Mouse (Mus musculus): ENCODE data around the gene Exph5.

The Exph5 gene

DNA sequence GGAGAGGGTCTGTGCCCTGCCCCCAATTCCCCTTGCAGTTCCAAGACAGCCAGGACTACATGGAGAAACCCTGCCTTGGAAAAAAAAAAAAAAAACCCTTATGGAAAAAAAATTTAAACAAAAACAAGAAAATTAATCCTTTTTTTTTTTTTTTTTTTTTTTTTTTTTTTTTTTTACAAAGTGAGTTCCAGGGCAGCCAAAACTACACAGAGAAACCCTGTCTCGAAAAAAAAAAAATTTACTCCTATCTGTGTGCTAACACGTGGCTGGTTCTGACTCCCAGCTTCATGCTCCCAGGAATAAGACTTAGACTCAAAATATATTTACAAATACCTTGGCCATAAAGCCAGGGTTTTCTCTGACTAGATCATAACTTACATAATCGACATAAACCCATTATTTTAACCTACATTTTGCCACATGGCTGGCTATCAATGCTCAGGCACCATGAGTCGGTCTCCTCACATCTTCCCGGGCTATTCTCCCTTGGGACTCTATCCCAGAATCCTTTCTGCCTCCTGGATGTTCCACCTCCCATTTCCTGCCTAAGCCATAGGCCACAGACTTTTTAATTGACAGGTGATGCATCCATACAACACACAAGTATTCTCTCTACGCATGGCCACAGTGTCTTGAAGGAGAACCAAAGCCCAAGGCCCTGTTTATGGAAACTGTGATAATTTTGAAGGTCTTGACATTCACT, 102.7 kb downstream of the Exph5 start:
- no peak for TF ChIP-seq GATA4 (IDR thresholded peaks at IDR 0.05; ENCODE audit: insufficient replicate concordance, low read length)

DNA sequence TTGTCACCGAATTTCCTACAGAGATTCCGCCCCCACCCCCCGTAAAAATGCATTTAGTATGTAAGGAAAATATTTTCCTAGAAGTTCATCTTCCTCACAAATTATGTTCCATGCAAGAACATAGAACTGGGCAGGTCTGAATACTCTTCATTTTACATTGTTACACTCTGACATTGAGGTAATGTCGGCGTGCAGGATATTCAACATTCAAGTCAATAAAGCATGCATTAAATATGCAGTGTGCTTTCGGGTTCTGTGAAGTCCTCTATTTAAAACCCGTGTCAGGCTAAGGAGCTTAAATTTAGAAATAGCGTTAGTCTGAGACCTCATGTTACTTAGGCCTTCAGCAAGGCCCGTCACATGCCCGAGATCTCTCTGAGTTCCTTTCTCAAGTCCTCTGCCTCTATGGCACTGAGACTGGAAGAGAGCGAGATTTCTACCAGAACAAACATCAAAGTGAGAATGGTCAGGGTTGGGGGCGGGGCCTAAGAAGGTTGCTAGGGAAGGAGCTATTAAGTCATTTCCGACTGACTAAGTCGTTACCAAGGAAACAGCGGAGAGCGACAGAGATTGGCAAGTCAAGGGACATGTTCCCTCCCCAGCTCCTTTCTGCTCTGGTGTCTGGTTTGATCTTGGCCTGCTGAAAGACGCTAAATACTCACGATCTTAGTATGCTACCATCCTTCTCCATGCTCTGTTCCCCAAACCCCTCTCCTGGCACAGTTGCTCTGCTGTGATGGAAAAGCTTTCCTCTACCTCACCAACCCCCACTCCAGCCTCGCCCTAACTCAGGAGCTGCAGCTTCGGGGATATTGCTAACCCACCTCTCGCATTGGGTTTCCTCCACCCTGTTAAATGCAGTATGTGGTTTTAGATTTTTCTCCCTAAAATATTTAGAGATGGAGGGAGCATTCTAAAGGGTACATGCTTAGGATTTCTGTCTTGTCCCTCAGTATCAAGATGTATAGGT, 103.6 kb downstream of the Exph5 start:
- TF ChIP-seq GATA4 (IDR thresholded peaks at IDR 0.05; ENCODE audit: insufficient replicate concordance, low read length) = 0 out of 2 replicates have a peak, but pooled peaks have one; percentile 44

DNA sequence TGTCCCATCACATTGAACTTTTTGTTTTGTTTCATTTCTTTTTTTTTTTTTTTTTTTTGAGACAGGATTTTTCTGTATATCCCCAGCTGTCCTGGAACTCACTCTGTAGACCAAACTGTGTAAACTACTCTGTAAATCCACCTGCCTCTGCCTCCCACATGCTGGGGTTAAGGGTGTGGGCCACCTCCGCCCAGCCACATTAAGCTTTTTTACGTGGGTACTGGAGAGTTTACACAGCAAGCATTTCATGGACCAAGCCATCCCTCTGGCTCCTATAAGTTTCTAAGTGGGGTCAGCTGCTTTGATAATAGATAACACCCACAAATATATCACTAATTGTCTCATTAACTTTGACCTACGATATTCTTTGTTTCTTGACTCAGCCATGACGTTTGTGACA, 107.1 kb downstream of the Exph5 start:
- no peak for TF ChIP-seq GATA4 (IDR thresholded peaks at IDR 0.05; ENCODE audit: insufficient replicate concordance, low read length)

GRCm38 (mm10) chr9:53408953-53409361, 107.5 kb downstream of the Exph5 start:
- no peak for TF ChIP-seq GATA4 (IDR thresholded peaks at IDR 0.05; ENCODE audit: insufficient replicate concordance, low read length)

GRCm38 (mm10) chr9:53409427-53409826, 108.0 kb downstream of the Exph5 start:
- TF ChIP-seq GATA4 (IDR thresholded peaks at IDR 0.05; ENCODE audit: insufficient replicate concordance, low read length) = no peak

DNA sequence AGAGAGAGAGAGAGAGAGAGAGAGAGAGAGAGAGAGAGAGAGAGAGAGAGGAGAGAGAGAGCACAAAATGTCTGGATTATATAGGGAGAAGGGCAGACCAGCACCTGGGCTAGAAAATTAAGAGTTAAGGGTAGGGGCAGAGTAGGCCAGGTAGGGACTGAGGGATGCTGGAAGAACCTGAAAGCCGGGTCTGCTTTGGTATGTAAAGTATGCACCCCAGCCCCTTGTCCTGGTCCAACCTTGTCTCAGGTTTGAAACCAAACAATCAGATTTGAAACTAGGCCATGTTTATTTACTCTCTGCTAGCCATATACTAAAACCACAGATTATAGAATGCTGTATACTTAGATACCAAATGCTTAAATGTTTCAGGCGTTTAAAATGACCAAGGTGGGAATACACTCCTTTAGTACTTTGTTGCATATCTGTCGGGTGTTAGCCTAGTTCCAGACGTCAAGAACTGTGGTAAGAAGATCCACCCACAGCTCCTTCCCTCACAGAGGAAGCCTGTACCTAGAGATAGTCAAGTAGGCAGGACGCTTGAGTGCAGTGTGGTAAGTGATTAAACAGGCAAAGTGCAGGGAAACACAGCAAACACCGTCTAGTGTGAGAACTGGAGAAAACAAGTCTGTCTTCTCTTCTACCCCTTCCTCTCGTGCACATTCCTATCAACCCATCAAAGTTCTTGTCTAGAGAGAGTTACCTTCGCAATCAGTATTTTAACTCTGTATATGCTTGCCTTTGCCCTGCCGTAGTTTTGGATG, 120.8 kb downstream of the Exph5 start:
- TF ChIP-seq GATA4 (IDR thresholded peaks at IDR 0.05; ENCODE audit: insufficient replicate concordance, low read length) = no peak

- TF ChIP-seq GATA4 (IDR thresholded peaks at IDR 0.05; ENCODE audit: insufficient replicate concordance, low read length) = no peak
Observed at GRCm38 (mm10) chr9:53426726-53427125, 125.3 kb downstream of the Exph5 start.

All from liver, adult (tissue).